Mouse (Mus musculus) brain, adult 2 months (tissue): ENCODE data around the gene Gm5936.
"Not testable (repeated sequence)": the region's sequence is repeated elsewhere in the genome, so short reads cannot be mapped to it uniquely, and the experiment has no call there.

Experiments
- DNase-seq: peaks from one replicate; pipeline ENCODE4 v3.0.0; 2011; ENCODE audit warnings: low read depth, low spot score

The Gm5936 gene

GRCm38 (mm10) chrX:74836842-74837522, at the start of gene Gm5936:
Gene Gm5936, plus strand, starts transcription at chrX:74837196.
- peak; percentile 71 for DNase-seq

DNA sequence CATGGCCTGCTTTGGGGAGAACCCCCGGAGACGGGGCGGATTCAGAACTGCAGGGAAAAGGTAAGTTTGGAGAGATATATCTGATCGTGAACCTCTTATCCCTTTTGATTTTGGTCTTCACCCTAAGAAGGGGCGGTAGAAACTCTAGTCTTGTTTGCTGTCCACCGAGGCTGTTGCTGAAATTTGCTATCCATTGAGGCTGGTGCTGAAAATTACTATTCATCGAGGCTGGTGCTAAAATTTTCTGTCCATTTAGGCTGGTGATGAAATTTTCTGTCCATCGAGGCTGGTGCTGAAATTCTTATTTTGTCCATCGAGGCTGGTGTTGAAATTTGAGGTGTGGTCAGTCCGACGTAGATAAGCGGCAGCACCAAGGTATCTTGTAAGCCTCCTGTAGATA, 19.1 kb downstream of the Gm5936 start:
- not testable (repeated sequence) for DNase-seq

DNA sequence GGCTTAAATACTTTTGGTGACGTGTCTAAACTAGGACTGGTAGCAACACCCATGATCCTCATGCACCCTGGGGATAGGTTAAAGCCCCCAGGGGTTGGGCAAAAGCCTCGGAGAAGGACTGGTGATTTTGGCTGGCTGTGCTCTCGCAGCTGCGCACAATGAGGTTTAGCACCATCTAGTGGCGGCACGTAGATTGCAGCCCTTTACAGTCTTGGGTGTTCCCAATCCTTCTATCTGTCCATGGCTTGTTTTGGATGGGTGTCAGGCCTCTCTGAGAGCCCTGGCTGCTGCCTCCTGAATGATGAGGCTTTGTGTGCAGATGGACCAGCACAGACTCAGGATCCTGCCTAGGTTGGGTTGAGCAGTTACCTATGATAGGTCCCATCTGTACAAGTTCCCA, 43.1 kb downstream of the Gm5936 start:
- DNase-seq, result not testable (repeated sequence)
